Mouse (Mus musculus) adipocyte (in vitro differentiated cells): ENCODE data around the gene Irf5.

Source experiments
- DNase-seq: peaks from one replicate; pipeline ENCODE4 v3.0.0-alpha.2; 2016; ENCODE audit warnings: low spot score

Irf5 gene

DNA sequence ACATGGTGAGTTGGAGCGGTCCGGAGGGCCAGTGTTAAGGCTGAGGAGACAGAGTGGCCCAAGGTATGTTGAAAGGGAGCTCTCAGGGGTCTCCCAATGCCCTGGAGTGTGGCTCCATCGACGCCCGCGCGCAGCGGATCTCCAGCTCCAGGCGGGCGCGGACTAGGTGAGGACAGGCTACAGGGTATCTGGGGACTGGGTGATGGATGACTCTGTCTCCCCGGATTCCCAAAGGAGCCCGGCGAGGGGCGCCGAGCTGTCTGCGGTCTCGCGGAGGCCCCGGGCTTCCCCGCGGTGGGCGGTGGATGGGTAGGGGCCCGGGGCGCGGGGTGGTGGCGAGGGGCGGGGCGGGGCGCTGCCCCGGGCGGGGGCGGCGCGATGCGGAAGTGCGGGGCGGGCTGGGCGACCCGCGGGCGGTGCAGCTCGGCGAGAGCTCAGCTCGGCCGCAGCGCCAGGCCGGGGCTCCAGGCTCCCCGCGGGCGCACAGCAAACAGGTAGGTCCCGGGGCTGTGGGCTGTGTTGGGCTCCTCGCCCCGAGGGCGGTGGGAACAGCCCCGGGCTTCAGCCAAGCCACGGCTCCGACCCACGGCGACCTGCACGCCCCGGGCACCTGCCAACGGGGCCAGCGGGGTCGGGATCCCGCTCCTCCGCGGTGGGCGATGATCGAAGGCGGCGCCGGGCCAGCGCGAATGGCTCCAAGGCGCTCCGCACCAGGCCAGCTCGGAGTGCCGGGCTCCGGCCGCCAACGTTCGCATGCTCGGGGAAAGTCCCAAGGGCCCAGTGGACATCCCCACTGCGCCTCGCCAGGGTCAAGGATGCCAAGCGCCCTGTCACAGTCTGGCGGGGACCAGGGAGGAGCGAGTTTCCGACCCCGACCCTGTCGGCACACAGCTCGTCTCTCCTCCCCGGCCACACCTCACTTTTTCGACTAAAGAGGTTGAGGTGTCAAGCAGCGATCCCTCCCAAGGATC, at the start of gene Irf5:
Gene Irf5, plus strand, starts transcription at position 345 of the 971 bp plus-strand sequence.
- no peak for DNase-seq

DNA sequence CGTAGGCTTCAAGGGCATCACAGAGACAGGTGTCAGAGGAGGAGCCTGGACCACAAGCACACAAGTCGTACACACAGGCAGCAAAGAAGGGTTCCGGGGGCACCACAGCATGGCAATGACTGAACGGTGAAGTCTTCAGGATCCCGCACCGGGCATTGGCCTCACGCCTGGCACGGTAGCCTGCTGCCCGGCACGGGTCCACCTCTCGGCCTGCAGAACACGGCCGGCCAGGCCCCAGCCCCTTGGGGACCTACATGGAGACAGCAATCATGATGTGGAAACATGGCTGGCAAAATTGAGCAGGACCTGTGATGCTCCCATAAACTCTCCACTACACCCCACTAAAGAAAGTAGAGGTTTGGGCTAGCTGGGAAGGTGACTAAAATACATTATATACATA, 43.7 kb upstream of the Irf5 start:
- no peak for DNase-seq

DNA sequence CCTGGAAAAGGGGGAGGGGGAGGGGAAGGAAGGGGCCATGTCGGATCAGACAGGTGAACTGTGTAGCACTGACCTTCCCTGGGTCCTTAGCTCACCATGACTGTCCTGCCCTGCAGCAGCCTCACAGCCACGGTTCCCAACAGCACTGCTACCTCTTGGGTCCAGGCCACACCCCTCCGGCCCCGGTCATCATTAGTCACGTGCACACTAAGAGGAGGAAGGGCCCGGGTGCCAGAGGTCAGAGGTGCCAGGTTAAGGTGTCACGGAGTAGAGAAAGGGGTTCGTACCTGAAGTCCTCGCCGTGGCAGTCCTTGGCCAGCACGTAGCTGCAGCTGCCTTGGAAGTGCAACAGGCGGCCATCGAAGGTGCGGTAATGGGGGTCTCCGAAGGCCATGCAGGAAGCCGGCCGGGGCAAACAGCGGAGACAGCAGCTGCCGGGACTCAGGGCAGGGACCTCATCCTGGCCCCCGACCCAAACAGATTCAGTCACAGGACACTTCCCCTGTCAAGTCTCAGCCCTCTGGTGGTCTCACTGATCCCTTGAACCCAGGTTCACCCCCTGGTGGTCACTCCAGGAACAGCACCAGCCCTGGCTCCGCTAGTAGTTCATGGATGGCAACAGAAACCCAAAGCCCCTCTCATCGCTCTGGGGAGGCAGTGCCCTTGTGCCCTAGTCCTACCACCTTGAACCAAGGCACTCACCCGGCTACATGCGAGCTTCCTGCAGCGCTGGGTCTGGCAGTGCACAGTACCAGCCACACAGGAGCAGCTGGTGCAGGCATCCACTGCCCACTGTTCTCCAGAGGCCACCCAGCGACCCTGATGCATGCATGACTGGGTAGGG, 41.5 kb upstream of the Irf5 start:
- no peak for DNase-seq

DNA sequence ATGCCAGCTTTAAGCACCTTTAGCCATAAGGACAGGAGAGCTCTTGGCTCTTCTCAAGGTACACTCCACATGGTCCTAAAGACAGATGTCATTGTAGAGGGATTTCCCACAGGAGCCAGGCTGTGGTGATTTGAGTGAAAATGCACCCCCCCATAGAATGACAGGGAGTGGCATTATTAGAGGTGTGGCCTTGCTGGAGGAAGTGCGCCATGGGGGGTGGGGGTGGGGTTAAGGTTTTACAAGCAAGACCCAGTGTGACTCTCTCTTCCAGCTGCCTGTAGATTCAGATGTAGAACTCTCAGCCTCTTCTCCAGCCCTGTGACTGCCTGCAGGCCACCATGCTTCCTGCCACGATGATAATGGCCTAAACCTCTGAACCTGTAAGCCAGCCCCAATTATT, 40.5 kb upstream of the Irf5 start:
- no peak for DNase-seq

DNA sequence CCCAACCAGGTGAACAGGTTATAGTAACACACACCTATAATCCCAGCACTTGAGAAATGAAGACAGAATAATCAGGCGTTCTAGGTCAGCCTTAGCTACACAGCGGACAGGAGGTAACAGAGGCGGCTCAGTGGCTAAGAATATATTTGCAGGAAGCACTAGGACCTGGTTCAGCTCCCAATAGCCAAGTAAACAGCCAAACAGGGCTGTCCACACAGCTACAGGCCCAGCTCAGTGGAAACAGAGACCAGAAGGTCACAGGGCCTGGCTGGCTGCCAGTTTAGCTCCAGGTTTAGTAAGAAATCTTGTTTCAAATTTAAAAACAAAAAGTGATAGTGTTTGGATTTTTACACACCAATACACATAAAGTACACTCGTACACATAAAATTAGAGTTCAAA, 32.3 kb upstream of the Irf5 start:
- DNase-seq = peak; percentile 84

DNA sequence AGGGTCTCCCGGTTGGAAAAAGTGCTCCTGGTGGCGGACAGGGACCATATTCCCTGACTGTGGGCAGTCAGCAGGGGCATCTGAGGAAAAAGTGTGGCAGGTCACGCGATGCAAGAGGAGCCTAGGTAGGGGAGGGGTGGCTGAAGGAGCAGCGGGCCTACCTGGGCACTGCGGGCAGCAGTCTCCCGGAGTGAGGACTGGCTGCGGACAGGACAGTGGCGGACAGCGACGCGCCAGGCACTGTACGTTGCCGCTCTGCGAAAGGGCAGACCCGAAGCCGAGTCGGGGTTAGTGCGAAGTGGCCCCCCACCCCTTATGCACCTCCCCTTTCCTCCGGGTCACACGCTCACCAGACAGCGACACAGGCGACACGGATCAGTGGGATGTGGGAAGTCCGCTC, 30.2 kb upstream of the Irf5 start:
- no peak for DNase-seq

DNA sequence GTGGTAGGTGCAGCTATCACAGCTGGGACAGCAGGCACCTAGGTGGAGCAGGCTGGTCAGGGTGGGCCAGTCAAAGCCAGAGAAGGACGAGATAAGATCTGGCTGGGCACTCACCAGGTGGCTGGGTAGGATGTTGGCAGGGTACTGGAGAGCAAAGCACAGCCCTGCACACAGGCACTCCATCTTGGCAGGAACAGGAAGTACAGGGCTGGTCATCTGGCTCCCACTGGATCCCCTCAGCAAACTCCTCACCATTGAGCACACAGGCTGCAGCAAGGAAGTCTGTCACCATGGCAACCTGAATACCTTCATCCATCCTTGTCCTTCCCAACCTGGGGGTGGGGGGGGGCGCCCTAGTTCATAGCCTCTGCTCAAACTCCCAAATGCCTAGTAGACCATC, 28.6 kb upstream of the Irf5 start:
- DNase-seq = no peak

DNA sequence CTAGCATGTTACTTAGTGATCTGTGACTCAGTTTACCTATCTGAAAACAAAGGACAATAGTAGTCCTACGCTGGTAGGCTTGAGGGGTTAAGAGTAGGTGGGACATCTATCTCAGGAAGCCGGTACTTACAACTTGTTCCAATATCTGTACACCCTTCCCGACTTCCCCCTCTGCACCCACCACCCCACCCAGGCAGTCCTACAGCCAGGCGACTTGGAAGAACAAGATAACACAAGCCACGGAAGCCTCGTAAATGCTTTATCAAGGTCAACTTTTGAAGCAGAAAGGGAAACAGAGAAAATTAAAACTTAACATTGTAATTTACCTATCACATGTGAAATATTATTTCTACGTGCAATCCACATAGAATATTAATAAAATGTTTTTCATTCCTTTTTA, 26.2 kb upstream of the Irf5 start:
- DNase-seq = no peak

DNA sequence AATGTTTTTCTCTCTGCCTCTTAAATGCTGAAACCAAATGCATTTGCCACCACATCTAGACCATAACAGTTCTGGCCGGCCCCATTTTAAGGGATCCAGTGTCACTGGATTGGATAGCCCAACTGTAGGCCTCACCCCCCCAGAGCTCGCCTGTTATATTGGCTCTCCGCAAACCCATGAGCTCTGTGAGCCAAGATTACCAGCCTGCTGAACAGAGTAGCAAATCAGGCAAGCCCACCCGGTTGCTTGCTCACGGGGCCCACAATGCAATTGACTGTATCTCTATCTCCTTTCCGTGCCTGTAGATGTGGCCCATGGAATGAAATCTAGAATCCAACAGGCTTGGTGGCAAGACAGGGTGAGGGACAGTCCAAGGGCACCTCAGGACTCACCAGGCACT, 25.6 kb upstream of the Irf5 start:
- no peak for DNase-seq

DNA sequence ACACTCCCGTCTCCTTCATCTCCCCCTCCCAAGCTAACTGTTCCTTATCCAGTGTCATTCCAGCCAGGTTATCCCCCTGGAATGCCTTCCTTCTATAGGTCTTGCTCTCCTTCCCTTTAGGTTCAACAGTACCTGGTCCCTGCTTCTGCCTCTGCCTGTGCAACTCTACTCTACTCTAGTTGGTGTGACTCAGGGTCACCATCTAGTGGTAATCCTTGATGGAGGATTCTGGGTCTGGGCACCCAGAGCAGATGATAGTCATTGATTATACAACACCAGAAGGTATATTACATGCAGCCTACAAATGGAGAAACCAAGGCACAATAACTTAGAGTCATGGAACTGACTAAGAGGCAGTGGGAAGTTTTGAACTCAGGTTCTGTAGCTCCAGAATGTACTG, 24.8 kb upstream of the Irf5 start:
- DNase-seq = peak; percentile 61

DNA sequence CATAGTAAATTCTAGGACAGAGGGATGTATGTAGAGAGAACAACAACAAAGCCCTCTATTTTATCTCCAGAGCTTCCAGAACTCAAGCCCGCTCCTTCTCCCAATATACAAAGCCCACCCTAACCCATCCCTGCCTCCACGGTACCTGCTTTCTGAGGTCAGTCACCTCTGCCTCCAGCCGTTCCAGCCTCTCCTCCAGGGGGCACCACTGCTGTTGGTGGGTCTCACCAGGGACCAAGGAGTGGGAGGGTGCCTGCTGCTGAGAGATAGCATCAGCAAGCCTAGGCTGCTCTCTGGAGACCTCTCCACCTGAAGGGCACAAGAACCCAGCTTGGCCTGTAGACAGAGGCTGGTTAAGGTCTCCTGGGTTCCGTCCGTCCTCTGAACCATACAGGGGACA, 20.9 kb upstream of the Irf5 start:
- DNase-seq = no peak

DNA sequence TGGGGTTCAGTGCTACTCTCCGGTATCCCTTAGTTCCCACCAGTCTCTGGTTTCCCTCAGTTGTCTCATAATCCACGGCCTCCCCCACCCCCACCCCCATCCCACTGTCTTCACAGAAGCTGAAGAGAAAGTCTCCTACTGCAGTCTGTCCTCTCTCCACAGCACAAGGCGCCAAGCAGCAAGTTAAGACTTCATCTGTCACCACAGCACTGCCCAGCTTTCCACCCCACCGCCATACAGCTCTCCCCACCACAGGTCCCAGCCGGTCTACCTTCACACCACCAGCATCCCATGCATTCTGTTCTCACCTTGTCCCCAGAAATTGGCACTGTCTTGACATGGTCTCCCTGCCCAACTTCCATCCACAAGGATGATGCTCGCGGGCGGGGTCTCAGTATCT, 19.6 kb upstream of the Irf5 start:
- no peak for DNase-seq

DNA sequence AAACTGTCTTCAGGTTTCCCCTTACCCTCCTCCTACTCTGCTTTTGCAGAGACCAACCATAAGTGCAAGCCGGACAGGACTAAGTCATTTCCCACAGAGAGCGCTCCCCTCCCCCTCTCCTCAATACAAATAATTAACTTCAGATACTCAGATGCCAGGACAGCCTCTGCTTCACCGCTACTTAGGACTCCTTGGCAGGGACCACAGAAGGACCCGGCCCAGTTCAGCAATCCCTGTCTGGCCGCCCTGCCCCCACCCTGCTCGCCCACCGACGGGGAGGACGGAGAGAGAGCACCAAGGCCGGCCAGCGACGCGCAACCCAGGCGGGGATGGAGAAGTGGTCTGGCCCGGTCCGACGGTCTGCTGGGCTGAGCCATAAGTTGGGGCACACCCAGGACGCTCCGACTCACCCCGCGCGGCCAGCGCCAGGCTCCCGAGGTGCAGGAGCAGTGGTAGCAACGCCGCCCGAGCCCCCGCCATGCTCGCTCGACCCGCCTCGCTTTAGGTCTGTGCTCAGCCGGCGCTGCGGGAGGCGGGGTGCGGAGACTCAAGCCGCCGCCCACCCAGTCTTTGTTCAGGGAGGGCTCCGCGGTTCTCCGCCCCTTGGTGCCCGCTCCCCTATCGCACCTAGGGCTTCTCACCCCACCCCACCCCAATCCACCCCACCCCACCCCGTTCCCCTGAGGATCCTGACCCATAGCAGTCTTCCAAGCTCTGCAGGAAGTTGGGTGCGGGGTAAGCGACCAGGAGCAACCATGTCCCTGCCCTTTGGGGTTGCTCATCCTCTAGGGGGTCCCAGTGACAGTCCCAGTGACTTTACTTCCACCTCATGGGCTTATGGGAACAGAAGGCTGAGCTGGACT, 18.7 kb upstream of the Irf5 start, which contains the start of gene Kcp:
Gene Kcp, minus strand, starts transcription at position 506 of the 863 bp plus-strand sequence.
- no peak for DNase-seq

DNA sequence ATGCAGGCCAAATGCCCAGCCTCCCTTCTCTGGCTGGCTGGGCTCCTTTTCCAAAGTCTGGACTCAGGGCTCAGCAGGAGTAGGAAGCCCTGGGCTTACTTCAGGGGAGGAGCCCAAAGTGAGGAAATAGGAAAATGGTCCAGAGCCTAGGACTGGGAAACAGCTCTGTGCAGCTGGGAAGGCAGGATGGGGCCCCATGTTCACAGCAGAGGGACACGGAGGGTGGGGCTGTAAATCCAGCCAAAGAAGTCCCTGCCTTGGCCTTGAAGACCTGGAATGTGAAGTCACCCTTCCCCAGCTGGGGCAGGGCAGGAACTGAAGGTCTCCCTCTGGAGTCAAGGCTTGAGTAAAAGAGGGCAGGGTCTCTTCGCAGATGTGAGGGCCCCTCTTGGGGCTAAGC, 17.3 kb upstream of the Irf5 start:
- no peak for DNase-seq

DNA sequence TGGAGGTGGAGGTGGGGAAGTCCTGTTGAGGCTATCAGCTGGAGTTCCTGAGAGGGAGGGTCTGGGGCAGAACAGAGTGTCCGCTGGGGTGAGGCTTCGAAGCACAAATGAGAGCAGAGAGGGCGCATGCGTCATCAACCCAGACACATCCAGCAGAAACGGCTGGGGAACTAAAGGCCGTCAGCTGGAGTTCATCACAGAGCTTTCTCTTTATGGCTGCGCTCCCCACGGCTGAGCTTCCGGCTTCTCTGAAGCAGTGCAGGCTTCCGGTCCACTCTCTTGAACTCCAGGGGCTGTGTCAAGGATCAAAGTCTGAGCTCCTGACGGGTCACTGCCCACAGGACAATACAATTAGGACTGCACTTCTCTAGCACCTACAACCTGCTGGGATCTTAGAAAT, 13.1 kb upstream of the Irf5 start:
- no peak for DNase-seq

DNA sequence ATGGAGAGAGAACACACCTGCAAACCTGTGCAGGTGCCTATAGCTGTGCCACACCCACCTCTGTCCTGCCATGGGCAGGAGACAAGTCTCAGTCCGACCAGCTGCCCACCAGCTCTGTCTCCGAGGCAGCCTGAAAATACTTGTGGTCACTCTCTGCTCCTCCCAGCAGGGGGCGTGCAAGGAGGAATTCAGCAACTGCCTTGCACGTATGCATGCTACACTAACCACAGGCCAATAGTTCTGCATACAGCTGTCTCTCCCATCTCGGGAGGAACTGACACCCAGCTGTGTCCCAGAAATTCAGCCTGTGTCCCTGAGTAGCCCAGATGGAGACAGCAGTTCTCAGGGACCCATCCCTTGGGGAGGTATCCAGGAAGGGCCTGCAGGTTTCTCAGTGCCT, 9.3 kb upstream of the Irf5 start:
- DNase-seq = peak; percentile 69

DNA sequence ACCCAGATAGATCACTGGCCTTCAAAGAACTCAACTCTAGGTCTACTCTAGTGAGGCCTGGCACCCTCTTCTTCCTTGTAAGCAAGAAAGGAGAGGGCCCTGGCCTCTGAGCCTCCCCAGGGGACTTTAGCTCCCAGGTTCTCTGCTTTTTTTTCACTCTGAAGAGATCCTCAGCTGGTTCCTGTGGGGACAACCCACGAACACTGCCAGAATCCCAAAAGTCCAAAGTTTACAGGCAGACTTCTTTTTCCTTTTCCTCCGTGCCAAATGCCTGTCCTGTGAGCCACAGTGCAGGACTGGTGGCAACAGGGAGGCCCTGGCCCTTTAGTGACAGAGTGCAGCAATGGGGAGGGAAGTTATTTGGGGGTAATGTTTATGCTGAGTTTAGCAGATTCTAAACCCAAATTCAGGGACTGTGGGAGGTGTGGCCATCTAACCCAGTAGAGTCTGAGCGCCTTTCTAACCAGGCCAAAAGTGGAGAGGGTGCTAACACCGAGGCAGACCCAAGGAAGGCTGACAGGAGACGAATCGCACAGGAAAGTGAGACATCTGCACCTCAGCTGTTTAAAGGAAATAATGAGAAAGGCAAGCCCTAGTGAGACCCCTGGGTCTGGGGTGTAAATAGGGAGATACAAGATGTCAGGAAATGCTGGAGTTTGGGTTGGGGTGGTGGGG, 3.7 kb upstream of the Irf5 start:
- peak; percentile 18 for DNase-seq

DNA sequence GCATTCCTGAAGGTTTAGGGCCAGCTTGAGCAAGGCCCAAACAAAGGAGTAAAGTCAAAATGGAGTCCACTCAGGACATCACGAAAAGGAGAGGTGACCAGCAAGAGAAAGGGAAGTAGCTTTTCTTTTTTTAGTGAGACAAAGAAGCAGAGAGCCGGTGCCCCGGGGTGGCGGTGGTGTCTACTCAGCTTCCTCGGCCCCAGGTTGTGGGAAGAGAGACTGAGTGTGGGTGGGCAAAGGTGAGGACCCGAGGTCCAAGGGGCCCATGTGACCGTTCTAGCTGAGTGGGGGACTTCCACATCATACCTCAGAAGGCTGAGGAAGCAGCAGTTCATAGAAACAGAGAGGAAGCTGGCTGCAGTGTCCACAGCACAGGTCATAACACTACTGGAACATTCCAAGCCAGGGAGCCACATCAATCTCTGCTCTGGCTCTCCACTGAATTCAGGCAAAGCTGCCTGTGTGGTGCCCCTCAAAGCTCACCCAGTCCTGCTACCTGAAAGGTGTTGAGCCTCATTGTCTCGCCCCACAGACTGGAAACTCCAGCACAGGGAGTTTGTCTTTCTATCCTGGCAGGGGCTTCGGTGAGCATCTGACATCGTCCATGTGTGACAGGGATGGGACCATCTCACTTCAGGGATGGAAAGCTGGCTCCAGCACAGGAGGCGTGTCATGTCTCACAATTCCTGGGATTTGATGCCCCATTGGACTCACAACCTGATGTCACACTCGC, 3.0 kb upstream of the Irf5 start:
- no peak for DNase-seq

DNA sequence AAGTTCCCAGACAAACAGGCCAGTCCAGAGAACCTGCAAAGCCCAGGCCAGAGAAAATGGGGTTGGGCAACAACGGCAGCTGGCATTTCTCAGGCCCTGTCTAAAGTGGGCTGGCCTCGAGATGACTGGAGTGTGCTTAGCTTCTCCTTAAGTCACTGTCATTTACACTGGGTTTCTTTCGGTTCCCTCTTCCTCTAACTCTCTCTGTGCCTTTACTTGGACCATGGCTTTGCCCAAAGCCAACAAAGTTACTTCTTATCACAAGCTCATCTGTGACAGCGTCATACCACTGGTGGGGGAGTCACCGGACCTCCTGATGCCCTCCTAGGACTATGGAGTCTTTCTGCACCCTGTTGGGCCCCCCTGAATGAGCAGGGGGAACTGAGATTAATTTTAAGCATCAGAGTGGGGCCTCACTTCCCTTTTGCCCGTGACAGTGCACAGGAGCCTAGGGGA, 2.4 kb upstream of the Irf5 start:
- peak; percentile 14 for DNase-seq

DNA sequence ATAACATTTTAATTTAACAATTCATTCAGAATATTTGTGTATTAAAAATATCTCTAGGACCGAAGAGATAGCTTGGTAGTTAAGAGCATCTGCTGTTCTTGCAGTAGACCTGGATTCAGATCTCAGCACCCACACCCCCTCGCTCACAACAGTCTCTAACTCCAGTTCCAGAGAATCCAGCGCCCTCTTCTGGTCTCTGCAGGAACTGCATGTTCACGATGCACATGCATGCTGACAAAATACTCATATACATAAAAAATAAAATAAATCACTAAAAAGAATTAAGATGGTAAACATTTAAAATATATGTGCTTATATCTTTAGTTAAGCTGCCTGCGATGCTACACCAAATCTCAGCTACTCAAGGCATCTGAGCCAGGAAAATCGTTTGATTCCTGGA, 1.2 kb upstream of the Irf5 start:
- no peak for DNase-seq
